Mouse (Mus musculus): ENCODE data around the gene Ptchd3.

DNA sequence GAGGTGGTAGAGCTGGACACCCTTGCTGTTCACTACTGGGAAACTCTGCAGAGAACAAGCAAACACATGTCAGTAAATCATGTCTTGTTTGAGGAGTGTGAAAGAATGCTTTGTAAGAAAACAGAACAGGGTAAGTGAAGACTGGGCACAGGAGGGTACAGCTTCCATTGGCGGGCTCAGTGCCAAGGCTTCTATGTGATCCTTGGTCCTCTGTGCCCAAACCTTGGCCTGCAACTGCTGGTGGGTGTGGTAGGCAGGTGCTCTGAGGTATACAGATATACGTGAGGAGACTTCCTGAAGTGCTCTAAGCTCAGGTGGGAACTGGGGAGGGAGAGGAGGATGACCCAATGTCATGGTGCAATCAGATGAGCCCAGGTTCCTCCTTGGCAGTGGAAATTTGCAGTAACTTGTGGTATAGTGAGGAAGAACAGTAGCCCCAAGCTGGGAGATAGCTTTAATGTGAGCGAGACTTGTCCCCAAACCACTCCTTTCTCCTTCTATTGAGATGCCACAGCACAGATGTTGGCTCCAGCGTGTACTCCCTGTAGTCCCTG, 30.2 kb upstream of the Ptchd3 start:
- TF ChIP-seq CTCF (IDR thresholded peaks at IDR 0.05; ENCODE audit: extremely low read depth, insufficient read depth, insufficient read length, insufficient replicate concordance) (no peak), POLR2A (IDR thresholded peaks at IDR 0.05; ENCODE audit: low read depth, low read length) (no peak)
